Mouse (Mus musculus): ENCODE results near the gene Soat2. TPM values are rescaled to one million over a fixed set of nuclear protein-coding genes. Genes with fewer than 3 reads are reported as not detected.
"Not testable (repeated sequence)": the region's sequence is repeated elsewhere in the genome, so short reads cannot be mapped to it uniquely, and the experiment has no call there.

Gene Soat2
- polyA plus RNA-seq, 1 experiment from 2014 or later = 0.11 TPM

DNA sequence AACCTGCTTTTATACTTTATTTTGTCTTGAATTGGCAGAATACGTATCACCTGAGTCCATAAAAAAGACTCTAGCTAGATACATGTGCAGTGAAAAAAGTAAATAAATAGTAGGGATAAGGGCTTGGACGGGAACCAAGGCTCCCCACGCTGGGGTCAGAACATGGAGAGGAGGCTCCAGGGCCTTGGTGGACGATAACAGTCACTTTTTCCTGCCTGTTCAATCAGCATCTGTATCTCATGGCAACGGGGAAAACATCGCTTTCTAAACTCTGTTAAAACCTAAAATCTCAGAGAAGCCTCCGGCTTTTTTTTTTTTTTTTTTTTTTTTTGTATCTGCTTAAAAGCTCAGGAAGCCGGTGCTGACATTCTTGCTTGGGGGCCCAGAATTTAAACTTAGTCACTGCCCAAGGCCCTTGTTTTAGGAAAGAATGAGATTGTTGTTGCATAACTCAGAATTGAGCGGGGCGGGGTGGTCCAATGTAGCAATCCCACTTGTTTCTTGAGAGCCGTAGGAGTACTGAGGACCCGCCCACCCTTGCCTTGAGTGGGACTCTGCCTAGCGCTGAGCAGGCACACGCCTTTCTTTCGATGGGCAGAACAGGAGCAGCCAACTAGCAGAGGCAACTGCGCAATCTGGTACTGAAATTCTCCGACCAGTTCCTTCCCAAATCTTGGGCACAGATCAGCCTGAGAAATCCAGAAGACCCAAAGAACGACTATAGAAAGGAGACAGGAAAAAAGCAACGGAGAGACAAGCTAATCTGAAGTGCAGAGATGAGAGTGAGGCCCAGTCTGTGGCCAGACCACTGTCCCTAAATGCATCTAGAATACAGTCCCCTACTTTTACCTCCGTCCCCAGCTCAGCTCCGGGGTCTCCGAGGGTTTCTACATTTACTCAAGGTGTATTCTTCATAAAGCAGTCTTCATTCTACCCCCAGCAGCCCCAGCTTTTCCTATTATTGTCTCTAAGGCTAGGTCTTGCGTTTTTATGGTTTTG lies 7.1 kb upstream of the Soat2 start:
- peaks cover 36% of the 10 kb centered on the region for H3K27me3 ChIP-seq (replicated peaks)
- no peaks in the 10 kb centered on the region for H3K36me3 ChIP-seq
- no peak overlapping the region for H3K27ac ChIP-seq
- H3K4me3 ChIP-seq = no peak overlapping the region
- no peak overlapping the region for H3K9ac ChIP-seq
- peaks cover 8% of the 10 kb centered on the region for H3K4me1 ChIP-seq
- ATAC-seq (ENCODE audit: low FRiP score, low read depth) = no peak
- H3K4me2 ChIP-seq (replicated peaks) = no peak overlapping the region
- 60% methylated on average over 23 of the region's 23 CpGs for WGBS
- H3K9me3 ChIP-seq = no peaks in the 10 kb centered on the region

DNA sequence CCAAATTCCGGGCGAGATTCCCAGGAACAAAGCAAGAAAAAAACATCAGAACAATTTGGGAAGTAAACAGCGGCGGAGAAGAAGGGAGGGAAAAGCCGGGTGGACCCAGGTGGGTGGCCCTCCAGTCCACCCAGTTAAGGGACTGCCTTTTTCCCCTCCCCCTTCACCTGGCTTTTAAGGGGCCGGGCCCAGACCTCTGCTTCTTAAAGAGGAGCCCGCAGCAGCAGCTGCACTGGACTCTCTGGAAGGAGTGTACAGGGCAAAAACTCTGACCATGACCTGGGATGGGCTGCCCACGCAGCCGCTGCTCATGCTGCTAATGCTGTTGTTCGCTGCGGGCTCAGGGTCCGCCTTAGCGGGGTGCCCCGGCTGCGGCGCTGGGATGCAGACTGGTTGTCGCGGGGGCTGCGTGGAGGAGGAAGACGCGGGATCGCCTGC lies 6.0 kb upstream of the Soat2 start, which contains the start of gene Igfbp6:
Gene Igfbp6 (plus strand): TSS at position 89 of the 438 bp plus-strand sequence.
- no peaks in the 10 kb centered on the region for H3K36me3 ChIP-seq
- 5% methylated on average over 22 of the region's 22 CpGs for WGBS
- peak within 1 kb of the TSS; percentile 46 for H3K4me2 ChIP-seq (replicated peaks)
- H3K9me3 ChIP-seq = no peaks in the 10 kb centered on the region
- peaks cover 8% of the 10 kb centered on the region for H3K4me1 ChIP-seq
- no peak within 1 kb of the TSS for H3K27ac ChIP-seq
- peak within 1 kb of the TSS; percentile 11; the same call in 1 of the 2 replicates for H3K4me3 ChIP-seq
- H3K9ac ChIP-seq = 0 out of 2 replicates have a peak within 1 kb of the TSS, but pooled peaks have one; percentile 40
- H3K27me3 ChIP-seq (replicated peaks) = peaks cover 36% of the 10 kb centered on the region
- ATAC-seq (ENCODE audit: low FRiP score, low read depth) = no peak

GRCm38 (mm10) chr15:102144726-102145125 lies 5.6 kb upstream of the Soat2 start:
- 16% methylated on average over 19 of the region's 19 CpGs for WGBS
- Histone ChIP-seq H3K4me2 (replicated peaks) (peak overlapping the region; percentile 46), H3K27me3 (replicated peaks) (peaks cover 36% of the 10 kb centered on the region), H3K9ac (0 out of 2 replicates have a peak overlapping the region, but pooled peaks have one; percentile 40), H3K36me3 (no peaks in the 10 kb centered on the region), H3K4me3 (peak overlapping the region; percentile 11; the same call in 1 of the 2 replicates), H3K27ac (no peak overlapping the region), H3K9me3 (no peaks in the 10 kb centered on the region), H3K4me1 (peaks cover 8% of the 10 kb centered on the region)
- no peak for ATAC-seq (ENCODE audit: low FRiP score, low read depth)

- H3K9ac ChIP-seq = no peak overlapping the region
- no peak overlapping the region for H3K4me2 ChIP-seq (replicated peaks)
- 86% methylated on average over 10 of the region's 10 CpGs for WGBS
- H3K36me3 ChIP-seq = no peaks in the 10 kb centered on the region
- H3K9me3 ChIP-seq = no peaks in the 10 kb centered on the region
- H3K27ac ChIP-seq = no peak overlapping the region
- H3K4me1 ChIP-seq = peaks cover 8% of the 10 kb centered on the region
- no peak overlapping the region for H3K4me3 ChIP-seq
- ATAC-seq (ENCODE audit: low FRiP score, low read depth) = no peak
- peaks cover 36% of the 10 kb centered on the region for H3K27me3 ChIP-seq (replicated peaks)
Observed at GRCm38 (mm10) chr15:102145330-102145729, 5.0 kb upstream of the Soat2 start.

GRCm38 (mm10) chr15:102146089-102146488 lies 4.2 kb upstream of the Soat2 start:
- WGBS = 92% methylated on average over 5 of the region's 5 CpGs
- Histone ChIP-seq H3K4me2 (replicated peaks) (no peak overlapping the region), H3K4me1 (peaks cover 8% of the 10 kb centered on the region), H3K9me3 (no peaks in the 10 kb centered on the region), H3K9ac (no peak overlapping the region), H3K4me3 (no peak overlapping the region), H3K27me3 (replicated peaks) (peaks cover 36% of the 10 kb centered on the region), H3K27ac (no peak overlapping the region), H3K36me3 (no peaks in the 10 kb centered on the region)
- ATAC-seq (ENCODE audit: low FRiP score, low read depth) = no peak

- 9% methylated on average over 1 of the region's 1 CpGs for WGBS
- no peak overlapping the region for H3K9ac ChIP-seq
- no peaks in the 10 kb centered on the region for H3K9me3 ChIP-seq
- H3K4me1 ChIP-seq = peaks cover 8% of the 10 kb centered on the region
- no peaks in the 10 kb centered on the region for H3K36me3 ChIP-seq
- peaks cover 36% of the 10 kb centered on the region for H3K27me3 ChIP-seq (replicated peaks)
- H3K27ac ChIP-seq = no peak overlapping the region
- no peak overlapping the region for H3K4me2 ChIP-seq (replicated peaks)
- H3K4me3 ChIP-seq = no peak overlapping the region
- ATAC-seq (ENCODE audit: low FRiP score, low read depth) = no peak
Observed at GRCm38 (mm10) chr15:102146882-102147281, 3.4 kb upstream of the Soat2 start.

DNA sequence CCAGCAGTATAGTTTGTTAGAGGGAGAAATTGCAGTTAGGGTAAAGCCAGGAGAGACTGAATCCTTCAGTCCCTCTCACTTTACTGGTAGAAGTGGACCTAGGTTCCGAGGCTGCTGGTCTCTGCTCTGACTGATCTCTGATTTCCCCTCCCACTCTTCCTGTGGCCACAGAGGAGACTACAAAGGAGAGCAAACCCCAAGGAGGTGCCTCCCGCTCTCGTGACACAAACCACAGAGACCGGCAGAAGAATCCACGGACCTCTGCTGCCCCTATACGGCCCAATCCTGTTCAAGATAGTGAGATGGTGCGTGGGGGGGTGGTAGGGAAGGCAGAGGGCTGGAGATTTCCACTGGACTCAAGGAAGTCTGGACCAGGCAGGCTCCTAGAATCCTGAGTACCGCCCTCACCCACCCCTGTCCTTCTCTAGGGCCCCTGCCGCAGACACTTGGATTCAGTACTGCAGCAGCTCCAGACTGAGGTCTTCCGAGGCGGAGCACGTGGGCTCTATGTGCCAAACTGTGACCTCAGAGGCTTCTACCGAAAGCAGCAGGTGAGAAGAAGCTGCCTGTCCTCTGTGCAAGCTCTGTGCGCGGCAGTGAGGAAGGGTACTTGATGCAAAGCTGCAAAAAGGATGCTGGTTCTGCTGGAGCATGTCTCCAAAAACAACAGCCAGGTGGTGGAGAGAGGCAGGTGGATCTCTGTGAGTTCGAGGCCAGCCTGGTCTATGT lies 2.5 kb upstream of the Soat2 start:
- H3K4me2 ChIP-seq (replicated peaks) = no peak overlapping the region
- H3K4me1 ChIP-seq = peaks cover 8% of the 10 kb centered on the region

GRCm38 (mm10) chr15:102149561-102149960 lies 765 bp upstream of the Soat2 start:
- H3K4me2 ChIP-seq (replicated peaks) = no peak overlapping the region
- H3K9ac ChIP-seq = no peak overlapping the region
- peaks cover 18% of the 10 kb centered on the region for H3K27me3 ChIP-seq (replicated peaks)
- WGBS = 85% methylated on average over 4 of the region's 4 CpGs
- no peaks in the 10 kb centered on the region for H3K9me3 ChIP-seq
- no peak overlapping the region for H3K27ac ChIP-seq
- H3K4me3 ChIP-seq = no peak overlapping the region
- H3K36me3 ChIP-seq = no peaks in the 10 kb centered on the region
- no peak for ATAC-seq (ENCODE audit: low FRiP score, low read depth)
- peaks cover 3% of the 10 kb centered on the region for H3K4me1 ChIP-seq

More for the DNA sequence above, 2.5 kb upstream of the Soat2 start:
- no peak overlapping the region for H3K9ac ChIP-seq
- ATAC-seq (ENCODE audit: low FRiP score, low read depth) = no peak
- no peak overlapping the region for H3K27ac ChIP-seq
- H3K9me3 ChIP-seq = no peaks in the 10 kb centered on the region
- no peak overlapping the region for H3K4me3 ChIP-seq
- WGBS = 69% methylated on average over 16 of the region's 16 CpGs
- H3K27me3 ChIP-seq (replicated peaks) = peaks cover 32% of the 10 kb centered on the region
- H3K36me3 ChIP-seq = no peaks in the 10 kb centered on the region

GRCm38 (mm10) chr15:102152646-102153045 lies 2.3 kb downstream of the Soat2 start:
- no peak for ATAC-seq (ENCODE audit: low FRiP score, low read depth)
- no peak overlapping the region for H3K9ac ChIP-seq
- H3K4me1 ChIP-seq = peaks cover 4% of the 10 kb centered on the region
- no peak overlapping the region for H3K4me2 ChIP-seq (replicated peaks)
- no peak overlapping the region for H3K27ac ChIP-seq
- no peaks in the 10 kb centered on the region for H3K27me3 ChIP-seq (replicated peaks)
- no peaks in the 10 kb centered on the region for H3K9me3 ChIP-seq
- no peaks in the 10 kb centered on the region for H3K36me3 ChIP-seq
- WGBS = 21% methylated on average over 4 of the region's 4 CpGs
- no peak overlapping the region for H3K4me3 ChIP-seq

DNA sequence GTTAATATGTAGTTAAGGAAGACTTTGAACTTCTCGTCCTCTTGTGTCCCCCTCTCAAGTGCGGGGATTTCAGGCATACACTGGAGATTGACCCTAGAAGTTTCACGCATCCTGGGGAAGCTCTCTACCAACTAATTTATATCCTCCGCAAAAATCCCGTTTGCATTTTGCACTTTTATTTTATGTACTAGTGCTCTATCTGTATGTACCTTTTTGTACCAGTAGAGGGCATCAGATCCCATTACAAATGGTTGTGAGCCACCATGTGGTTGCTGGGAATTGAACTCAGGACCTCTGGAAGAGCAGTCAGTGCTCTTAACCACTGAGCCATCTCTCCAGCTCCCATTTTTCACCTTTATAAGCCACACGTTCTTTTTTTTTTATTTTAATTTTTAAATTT lies 4.7 kb downstream of the Soat2 start:
- WGBS = 93% methylated on average over 6 of the region's 6 CpGs
- H3K36me3 ChIP-seq; H3K27ac ChIP-seq; H3K9ac ChIP-seq; H3K9me3 ChIP-seq; H3K4me2 ChIP-seq (replicated peaks); H3K4me1 ChIP-seq; ATAC-seq (ENCODE audit: low FRiP score, low read depth); H3K27me3 ChIP-seq (replicated peaks); H3K4me3 ChIP-seq: not testable (repeated sequence)

- ATAC-seq (ENCODE audit: low FRiP score, low read depth) = no peak
- WGBS = 36% methylated on average over 20 of the region's 20 CpGs
- Histone ChIP-seq H3K36me3 (no peaks in the 10 kb centered on the region), H3K9me3 (no peaks in the 10 kb centered on the region), H3K27me3 (replicated peaks) (no peaks in the 10 kb centered on the region), H3K4me3 (no peak overlapping the region), H3K4me1 (peaks cover 4% of the 10 kb centered on the region; the same call in 1 of the 2 replicates), H3K27ac (no peak overlapping the region), H3K4me2 (replicated peaks) (0 out of 2 replicates have a peak overlapping the region, but pooled peaks have one; percentile 20), H3K9ac (no peak overlapping the region)
Observed at GRCm38 (mm10) chr15:102156836-102157235, 6.5 kb downstream of the Soat2 start.

All from neural tube, embryonic 12.5 days (tissue).